Mouse (Mus musculus): ENCODE data around the gene Zfp948. TPM values are rescaled to one million over a fixed set of nuclear protein-coding genes. Genes with fewer than 3 reads are reported as not detected.

The Zfp948 gene
- polyA plus RNA-seq, 1 experiment from 2014 or later: 16.4 TPM

DNA sequence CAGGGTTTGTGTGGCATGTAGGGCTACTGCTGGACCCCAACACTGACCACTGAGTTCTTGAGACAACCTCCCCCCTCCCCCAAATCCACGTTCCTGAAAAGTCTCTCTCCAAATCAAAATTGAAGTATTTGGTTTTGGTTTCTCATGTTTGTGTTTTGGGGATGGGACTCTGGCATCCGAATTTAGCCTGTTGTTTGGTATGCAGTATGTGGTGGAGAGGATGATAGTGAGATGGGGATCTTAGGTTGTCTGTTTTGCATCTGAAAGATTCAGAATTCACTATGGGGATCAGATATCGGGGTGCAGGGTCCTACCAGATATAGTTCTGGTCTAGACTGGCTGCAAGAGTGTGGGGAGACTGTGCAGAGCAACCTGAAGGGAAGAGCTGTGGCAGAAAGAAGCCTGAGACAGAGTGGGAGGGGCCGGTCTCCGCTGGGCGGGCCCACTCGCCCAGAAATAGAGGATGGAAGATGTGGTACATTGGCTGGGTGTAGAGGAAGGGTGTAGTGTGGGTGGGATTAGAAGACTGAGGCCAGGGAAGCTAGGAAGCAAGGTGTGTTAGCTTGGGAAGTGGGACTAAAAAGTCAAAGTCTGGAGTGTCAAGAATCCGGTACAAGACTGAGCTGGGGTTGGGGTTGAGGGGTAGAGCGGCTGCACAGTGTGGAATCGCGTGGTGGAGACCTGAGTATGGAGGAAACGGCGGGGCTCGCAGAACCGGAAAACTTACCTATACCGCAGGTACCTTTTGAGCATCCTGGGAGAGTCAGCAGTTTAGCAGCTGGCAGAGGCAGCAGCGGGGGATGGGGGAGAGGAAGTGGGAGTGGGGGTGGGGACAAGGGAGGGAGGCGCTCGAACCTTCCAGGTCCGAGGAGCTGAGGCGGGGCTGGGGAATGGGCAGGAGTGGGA, 31.5 kb upstream of the Zfp948 start, which contains the start of gene Zfp52:
Gene Zfp52, plus strand, starts transcription at position 444 of the 906 bp plus-strand sequence.
- no peaks in the 10 kb centered on the region for H3K36me3 ChIP-seq (ENCODE audit: control insufficient read depth, insufficient read depth, low read length)
- H3K4me3 ChIP-seq (ENCODE audit: low read depth, low read length): peak within 1 kb of the TSS; percentile 28
- 5% methylated on average over 21 of the region's 21 CpGs for WGBS
- H3K9ac ChIP-seq (ENCODE audit: low read length): peak within 1 kb of the TSS; percentile 9
- DNase-seq (ENCODE audit: low spot score) (peak; percentile 63), ATAC-seq (ENCODE audit: insufficient number of reproducible peaks, low FRiP score, low TSS enrichment, low read depth) (peak; percentile 71)
- H3K4me2 ChIP-seq (ENCODE audit: low read depth, severe bottlenecking): peak within 1 kb of the TSS; percentile 51
- H3K4me1 ChIP-seq (ENCODE audit: control insufficient read depth, insufficient read depth, low read length): no peaks in the 10 kb centered on the region
- H3K9me3 ChIP-seq (ENCODE audit: control insufficient read depth, low read length): no peaks in the 10 kb centered on the region
- H3K27me3 ChIP-seq (ENCODE audit: control insufficient read depth, insufficient read depth, low read length): no peaks in the 10 kb centered on the region
- no peak within 1 kb of the TSS for H3K27ac ChIP-seq (replicated peaks; ENCODE audit: low read depth, low read length)

DNA sequence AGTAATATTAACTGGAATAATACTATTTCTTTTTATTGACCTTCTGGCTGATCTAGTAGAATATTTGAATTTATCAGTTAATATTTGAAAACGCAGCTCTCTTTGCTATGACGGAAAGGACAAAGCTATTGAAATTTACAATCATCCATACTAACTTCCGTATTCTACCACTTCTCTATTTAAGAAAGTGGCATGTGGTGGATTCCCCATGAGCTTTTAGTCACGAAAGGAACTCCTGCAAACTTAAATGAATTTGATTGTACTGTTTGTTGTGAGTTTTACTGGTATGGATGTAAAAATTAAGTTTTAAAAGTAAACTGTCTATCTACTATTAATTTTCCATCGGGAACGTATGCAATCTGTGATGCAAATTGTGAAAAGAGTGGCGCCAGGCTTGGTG, 30.7 kb upstream of the Zfp948 start:
- Histone ChIP-seq H3K9me3 (ENCODE audit: control insufficient read depth, low read length) (no peaks in the 10 kb centered on the region), H3K27me3 (ENCODE audit: control insufficient read depth, insufficient read depth, low read length) (no peaks in the 10 kb centered on the region), H3K4me2 (ENCODE audit: low read depth, severe bottlenecking) (peak overlapping the region; percentile 51), H3K36me3 (ENCODE audit: control insufficient read depth, insufficient read depth, low read length) (no peaks in the 10 kb centered on the region), H3K9ac (ENCODE audit: low read length) (no peak overlapping the region), H3K27ac (replicated peaks; ENCODE audit: low read depth, low read length) (no peak overlapping the region), H3K4me1 (ENCODE audit: control insufficient read depth, insufficient read depth, low read length) (no peaks in the 10 kb centered on the region), H3K4me3 (ENCODE audit: low read depth, low read length) (peak overlapping the region; percentile 28; the same call in 1 of the 2 replicates)
- DNase-seq (ENCODE audit: low spot score) (no peak), ATAC-seq (ENCODE audit: insufficient number of reproducible peaks, low FRiP score, low TSS enrichment, low read depth) (no peak)
- WGBS: 32% methylated on average over 7 of the region's 7 CpGs

DNA sequence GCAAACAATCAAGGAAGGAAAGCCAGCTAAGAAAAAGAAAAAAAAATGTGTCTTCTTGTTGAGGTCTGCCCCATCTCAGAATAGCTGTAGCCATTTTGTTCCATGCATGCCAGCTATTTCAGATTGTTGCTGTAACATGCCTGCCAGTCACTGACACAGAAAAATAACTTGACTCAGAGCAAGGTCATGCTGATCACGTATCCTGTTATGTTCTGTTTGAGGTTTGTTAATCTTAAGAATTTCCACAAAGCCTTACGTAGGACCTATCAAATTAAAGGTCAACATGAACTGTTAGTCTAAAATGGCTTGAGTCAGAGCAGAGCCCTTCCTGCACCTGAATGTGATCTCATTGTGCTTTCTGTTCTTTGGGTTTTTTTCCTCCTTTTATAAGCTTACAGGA, 30.1 kb upstream of the Zfp948 start:
- Histone ChIP-seq H3K27ac (replicated peaks; ENCODE audit: low read depth, low read length) (no peak overlapping the region), H3K4me1 (ENCODE audit: control insufficient read depth, insufficient read depth, low read length) (no peaks in the 10 kb centered on the region), H3K4me2 (ENCODE audit: low read depth, severe bottlenecking) (no peak overlapping the region), H3K27me3 (ENCODE audit: control insufficient read depth, insufficient read depth, low read length) (no peaks in the 10 kb centered on the region), H3K36me3 (ENCODE audit: control insufficient read depth, insufficient read depth, low read length) (no peaks in the 10 kb centered on the region), H3K9ac (ENCODE audit: low read length) (no peak overlapping the region), H3K9me3 (ENCODE audit: control insufficient read depth, low read length) (no peaks in the 10 kb centered on the region), H3K4me3 (ENCODE audit: low read depth, low read length) (no peak overlapping the region)
- no peak for DNase-seq (ENCODE audit: low spot score)
- WGBS: 82% methylated on average over 2 of the region's 2 CpGs
- ATAC-seq (ENCODE audit: insufficient number of reproducible peaks, low FRiP score, low TSS enrichment, low read depth): no peak

DNA sequence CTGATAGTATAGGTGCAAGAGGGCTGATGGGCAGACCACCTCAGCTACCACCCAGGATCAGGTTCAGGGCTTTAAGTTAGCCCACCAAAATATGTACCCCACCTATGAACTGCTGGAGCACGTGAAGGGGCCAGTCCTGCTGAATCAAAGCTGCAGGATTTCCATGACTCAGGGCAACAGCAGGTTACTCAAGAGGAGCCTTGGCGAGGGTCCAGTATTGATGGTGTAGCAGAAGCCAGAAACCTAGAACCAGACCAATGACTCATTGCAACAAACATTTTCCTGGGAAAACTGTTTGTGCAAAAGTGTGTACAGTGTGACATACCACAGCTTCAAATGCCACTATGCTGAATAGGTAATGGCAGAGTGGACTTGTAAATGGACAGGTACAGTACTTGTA, 9.0 kb upstream of the Zfp948 start:
- Histone ChIP-seq H3K27ac (replicated peaks; ENCODE audit: low read depth, low read length) (no peak overlapping the region), H3K36me3 (ENCODE audit: control insufficient read depth, insufficient read depth, low read length) (no peaks in the 10 kb centered on the region), H3K9ac (ENCODE audit: low read length) (no peak overlapping the region), H3K27me3 (ENCODE audit: control insufficient read depth, insufficient read depth, low read length) (no peaks in the 10 kb centered on the region), H3K4me2 (ENCODE audit: low read depth, severe bottlenecking) (no peak overlapping the region), H3K4me1 (ENCODE audit: control insufficient read depth, insufficient read depth, low read length) (no peaks in the 10 kb centered on the region), H3K4me3 (ENCODE audit: low read depth, low read length) (no peak overlapping the region), H3K9me3 (ENCODE audit: control insufficient read depth, low read length) (no peaks in the 10 kb centered on the region)
- WGBS: 81% methylated on average over 2 of the region's 2 CpGs
- ATAC-seq (ENCODE audit: insufficient number of reproducible peaks, low FRiP score, low TSS enrichment, low read depth): no peak
- DNase-seq (ENCODE audit: low spot score): no peak

DNA sequence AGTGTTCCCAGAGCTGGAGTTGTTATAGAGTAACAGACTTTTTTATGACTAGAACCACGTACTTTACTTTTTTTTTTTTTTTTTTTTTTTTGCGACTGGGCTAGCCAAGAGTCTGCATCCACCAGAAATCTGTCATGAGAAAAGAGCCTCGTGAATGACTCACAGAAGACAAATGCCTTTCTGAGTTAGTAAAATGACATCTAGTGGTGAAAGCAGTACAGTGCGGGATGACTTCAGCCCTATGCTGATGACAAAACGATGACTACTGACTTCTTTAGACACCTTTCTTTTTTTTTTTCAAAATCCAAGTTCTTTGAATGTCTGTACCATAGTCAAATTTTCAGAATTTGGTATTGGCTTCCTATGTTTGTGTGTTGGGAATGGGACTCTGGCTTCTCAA, 588 bp upstream of the Zfp948 start:
- WGBS: 9% methylated on average over 5 of the region's 5 CpGs
- DNase-seq (ENCODE audit: low spot score): peak; percentile 29
- no peaks in the 10 kb centered on the region for H3K4me1 ChIP-seq (ENCODE audit: control insufficient read depth, insufficient read depth, low read length)
- no peaks in the 10 kb centered on the region for H3K27me3 ChIP-seq (ENCODE audit: control insufficient read depth, insufficient read depth, low read length)
- H3K4me2 ChIP-seq (ENCODE audit: low read depth, severe bottlenecking): peak overlapping the region; percentile 68
- H3K9me3 ChIP-seq (ENCODE audit: control insufficient read depth, low read length): no peaks in the 10 kb centered on the region
- ATAC-seq (ENCODE audit: insufficient number of reproducible peaks, low FRiP score, low TSS enrichment, low read depth): peak; percentile 60
- peak overlapping the region; percentile 75 for H3K9ac ChIP-seq (ENCODE audit: low read length)
- H3K4me3 ChIP-seq (ENCODE audit: low read depth, low read length): peak overlapping the region; percentile 61
- no peaks in the 10 kb centered on the region for H3K36me3 ChIP-seq (ENCODE audit: control insufficient read depth, insufficient read depth, low read length)
- peak overlapping the region; percentile 26; the same call in 1 of the 2 replicates for H3K27ac ChIP-seq (replicated peaks; ENCODE audit: low read depth, low read length)

DNA sequence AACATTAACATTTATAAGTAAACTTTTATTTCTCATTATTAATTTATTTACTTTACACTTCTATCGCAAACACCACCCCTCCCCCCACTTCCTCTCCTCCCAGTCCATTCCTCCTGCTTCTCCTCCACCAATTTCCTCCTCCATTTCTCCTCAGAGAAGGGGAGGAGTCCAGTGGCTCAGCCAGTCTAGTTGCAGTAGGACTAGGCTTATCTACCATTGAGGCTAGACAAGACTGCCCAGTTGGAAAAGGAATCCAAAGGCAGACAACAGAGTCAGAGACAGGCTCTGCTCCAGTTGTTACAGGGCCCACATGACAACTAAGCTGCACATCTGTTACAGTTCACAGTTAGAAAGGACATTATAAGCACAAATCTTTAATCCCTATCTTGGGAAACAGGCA, 888 bp downstream of the Zfp948 start:
- H3K4me3 ChIP-seq (ENCODE audit: low read depth, low read length): no peak overlapping the region
- no peaks in the 10 kb centered on the region for H3K9me3 ChIP-seq (ENCODE audit: control insufficient read depth, low read length)
- no peak overlapping the region for H3K27ac ChIP-seq (replicated peaks; ENCODE audit: low read depth, low read length)
- WGBS: 55% methylated on average over 1 of the region's 1 CpGs
- peak; percentile 42 for DNase-seq (ENCODE audit: low spot score)
- H3K4me2 ChIP-seq (ENCODE audit: low read depth, severe bottlenecking): peak overlapping the region; percentile 39
- H3K4me1 ChIP-seq (ENCODE audit: control insufficient read depth, insufficient read depth, low read length): no peaks in the 10 kb centered on the region
- ATAC-seq (ENCODE audit: insufficient number of reproducible peaks, low FRiP score, low TSS enrichment, low read depth): no peak
- H3K27me3 ChIP-seq (ENCODE audit: control insufficient read depth, insufficient read depth, low read length): no peaks in the 10 kb centered on the region
- H3K9ac ChIP-seq (ENCODE audit: low read length): no peak overlapping the region
- H3K36me3 ChIP-seq (ENCODE audit: control insufficient read depth, insufficient read depth, low read length): no peaks in the 10 kb centered on the region

DNA sequence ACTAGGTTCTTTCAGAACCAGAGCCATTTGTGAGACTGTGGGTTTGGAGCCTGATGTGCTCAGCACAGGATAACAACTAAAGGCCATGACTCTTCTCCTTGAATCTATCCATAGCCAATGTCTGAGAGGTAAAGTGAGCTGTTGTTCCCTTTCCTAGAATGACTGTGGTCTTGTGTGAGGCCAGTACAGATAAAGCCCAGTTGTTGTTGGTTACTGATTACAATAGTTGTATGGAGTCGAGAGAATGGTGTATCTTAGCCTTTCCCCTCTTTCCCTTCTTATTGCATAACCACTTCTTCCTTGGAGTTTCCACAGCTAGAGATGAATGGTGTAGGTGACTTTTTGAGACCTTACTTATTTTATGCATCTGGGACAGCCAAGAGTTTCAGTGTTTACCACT, 12.3 kb downstream of the Zfp948 start:
- Histone ChIP-seq H3K27me3 (ENCODE audit: control insufficient read depth, insufficient read depth, low read length) (no peaks in the 10 kb centered on the region), H3K9me3 (ENCODE audit: control insufficient read depth, low read length) (no peaks in the 10 kb centered on the region), H3K4me1 (ENCODE audit: control insufficient read depth, insufficient read depth, low read length) (no peaks in the 10 kb centered on the region), H3K27ac (replicated peaks; ENCODE audit: low read depth, low read length) (no peak overlapping the region), H3K4me3 (ENCODE audit: low read depth, low read length) (no peak overlapping the region), H3K9ac (ENCODE audit: low read length) (no peak overlapping the region), H3K4me2 (ENCODE audit: low read depth, severe bottlenecking) (no peak overlapping the region), H3K36me3 (ENCODE audit: control insufficient read depth, insufficient read depth, low read length) (peaks cover 4% of the 10 kb centered on the region)
- no peak for ATAC-seq (ENCODE audit: insufficient number of reproducible peaks, low FRiP score, low TSS enrichment, low read depth)
- WGBS: 82% methylated on average over 1 of the region's 1 CpGs
- no peak for DNase-seq (ENCODE audit: low spot score)

DNA sequence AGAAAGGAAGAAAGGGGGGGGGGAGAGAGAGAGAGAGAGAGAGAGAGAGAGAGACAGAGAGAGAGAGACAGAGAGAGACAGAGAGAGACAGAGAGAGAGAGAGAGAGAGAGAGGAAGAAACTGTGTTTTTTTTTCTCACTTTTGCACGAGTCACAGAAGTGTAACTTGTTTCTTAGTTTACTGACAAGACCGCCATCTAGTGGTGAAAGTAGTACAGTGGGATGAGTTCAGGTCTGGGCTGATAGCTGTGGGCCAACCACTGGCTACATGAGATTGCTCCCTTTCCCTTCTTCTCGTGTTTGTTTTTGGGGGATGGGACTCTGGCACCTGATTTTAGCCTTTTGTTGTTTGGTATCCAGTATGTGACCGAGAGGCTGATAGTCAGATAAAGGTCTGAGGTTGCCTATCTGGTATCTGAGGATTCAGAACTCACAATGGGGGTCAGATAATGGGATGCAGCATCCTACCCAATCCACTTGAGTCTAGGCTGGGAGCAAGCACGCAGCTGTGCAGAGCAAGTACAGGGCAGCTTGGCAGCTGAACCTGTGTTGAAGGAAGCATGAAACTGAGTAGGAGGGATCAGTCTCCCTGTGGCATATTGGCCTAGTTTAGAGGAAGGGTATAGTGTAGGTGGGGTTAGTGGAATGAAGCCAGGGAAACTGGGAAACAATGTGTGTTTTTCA, 12.8 kb downstream of the Zfp948 start:
- Histone ChIP-seq H3K4me3 (ENCODE audit: low read depth, low read length) (no peak overlapping the region), H3K27me3 (ENCODE audit: control insufficient read depth, insufficient read depth, low read length) (no peaks in the 10 kb centered on the region), H3K4me1 (ENCODE audit: control insufficient read depth, insufficient read depth, low read length) (no peaks in the 10 kb centered on the region), H3K9ac (ENCODE audit: low read length) (no peak overlapping the region), H3K4me2 (ENCODE audit: low read depth, severe bottlenecking) (no peak overlapping the region), H3K9me3 (ENCODE audit: control insufficient read depth, low read length) (no peaks in the 10 kb centered on the region), H3K27ac (replicated peaks; ENCODE audit: low read depth, low read length) (no peak overlapping the region), H3K36me3 (ENCODE audit: control insufficient read depth, insufficient read depth, low read length) (peaks cover 5% of the 10 kb centered on the region)
- DNase-seq (ENCODE audit: low spot score) (no peak), ATAC-seq (ENCODE audit: insufficient number of reproducible peaks, low FRiP score, low TSS enrichment, low read depth) (peak; percentile 77; the same call in 1 of the 2 replicates)
- 30% methylated on average over 5 of the region's 5 CpGs for WGBS
